Mouse (Mus musculus) limb, embryonic 12.5 days (tissue): ENCODE data around the gene Ngb. TPM values are rescaled to one million over a fixed set of nuclear protein-coding genes. Genes with fewer than 3 reads are reported as not detected.

ENCODE experiments used
- ATAC-seq: fragments of 200-750 bp; cut with Nextera tagmentation; 2 replicates; pipeline ENCODE4 v1.8.0; 2017; ENCODE audit warnings: low read depth, moderate TSS enrichment; ENCODE audit not compliant: insufficient number of reproducible peaks, insufficient read depth, low FRiP score, low TSS enrichment
- H3K27ac ChIP-seq: fragments of 300-500 bp; sonication (generic); 2 replicates; pipeline ENCODE4 v1.5.1; 2016; ENCODE audit warnings: mild to moderate bottlenecking, moderate library complexity
- H3K27me3 ChIP-seq: fragments of 300-500 bp; sonication (generic); 2 replicates; pipeline ENCODE4 v1.6.1; 2016; ENCODE audit warnings: mild to moderate bottlenecking, moderate library complexity
- H3K36me3 ChIP-seq: fragments of 300-500 bp; sonication (generic); 2 replicates; pipeline ENCODE4 v1.6.1; 2016; ENCODE audit warnings: mild to moderate bottlenecking, moderate library complexity
- H3K4me1 ChIP-seq: fragments of 300-500 bp; sonication (generic); replicated peaks from 2 replicates; pipeline ENCODE4 v1.6.1; 2016
- H3K4me2 ChIP-seq: fragments of 300-500 bp; sonication (generic); 2 replicates; pipeline ENCODE4 v1.6.1; 2016; ENCODE audit warnings: mild to moderate bottlenecking, moderate library complexity
- H3K4me3 ChIP-seq: fragments of 300-500 bp; sonication (generic); replicated peaks from 2 replicates; pipeline ENCODE4 v1.5.1; 2016; ENCODE audit warnings: mild to moderate bottlenecking
- H3K9ac ChIP-seq: fragments of 300-500 bp; sonication (generic); replicated peaks from 2 replicates; pipeline ENCODE4 v1.6.1; 2016; ENCODE audit warnings: mild to moderate bottlenecking, moderate library complexity
- H3K9me3 ChIP-seq: fragments of 300-500 bp; sonication (generic); 2 replicates; pipeline ENCODE4 v1.6.1; 2016; ENCODE audit warnings: mild to moderate bottlenecking, moderate library complexity
- WGBS: fragments of 180-500 bp; shearing (Covaris S2); methylation state at CpG from one replicate; pipeline ENCODE4 v1.1.7; 2016; 5-methylcytosine and 5-hydroxymethylcytosine counted together
- polyA plus RNA-seq: library from polyadenylated mRNA; unstranded; fragments of >200 nt; fragmentation: Nextera tagmentation; extraction: Ambion mirVana; gene quantifications from 2 replicates; pipeline ENCODE4 v1.2.1, GENCODE M21; 2016

Ngb gene
- 0.26 and 0.41 TPM in 2 replicates for polyA plus RNA-seq

- H3K36me3 ChIP-seq, result no peaks in the 10 kb centered on the region
- ATAC-seq, result no peak
- no peaks in the 10 kb centered on the region for H3K9me3 ChIP-seq
- H3K27me3 ChIP-seq, result peaks cover 66% of the 10 kb centered on the region
- peak within 1 kb of the TSS; percentile 61 for H3K4me2 ChIP-seq
- peak within 1 kb of the TSS; percentile 34 for H3K4me3 ChIP-seq
- H3K27ac ChIP-seq, result no peak within 1 kb of the TSS
- WGBS, result 3% methylated on average over 32 of the region's 32 CpGs
- peaks cover 12% of the 10 kb centered on the region for H3K4me1 ChIP-seq
- peak within 1 kb of the TSS; percentile 31 for H3K9ac ChIP-seq
Observed at GRCm38 (mm10) chr12:87102165-87102631, at the start of gene Ngb. Gene Ngb, minus strand, starts transcription at chr12:87102539.

GRCm38 (mm10) chr12:87149471-87149870, 47.1 kb upstream of the Ngb start:
- Histone ChIP-seq H3K9me3 (peaks cover 6% of the 10 kb centered on the region; the same call in 1 of the 2 replicates), H3K27ac (no peak overlapping the region), H3K9ac (no peak overlapping the region), H3K27me3 (no peaks in the 10 kb centered on the region), H3K4me1 (peaks cover 15% of the 10 kb centered on the region), H3K4me3 (no peak overlapping the region), H3K36me3 (peaks cover 8% of the 10 kb centered on the region; the same call in 1 of the 2 replicates), H3K4me2 (no peak overlapping the region)
- 97% methylated on average over 5 of the region's 5 CpGs for WGBS
- ATAC-seq, result no peak

- H3K9ac ChIP-seq, result peak overlapping the region; percentile 54
- no peaks in the 10 kb centered on the region for H3K27me3 ChIP-seq
- WGBS, result 18% methylated on average over 15 of the region's 15 CpGs
- peaks cover 6% of the 10 kb centered on the region; the same call in 1 of the 2 replicates for H3K9me3 ChIP-seq
- H3K4me2 ChIP-seq, result peak overlapping the region; percentile 73
- H3K4me3 ChIP-seq, result peak overlapping the region; percentile 82
- peak overlapping the region; percentile 97 for H3K27ac ChIP-seq
- H3K4me1 ChIP-seq, result peaks cover 15% of the 10 kb centered on the region
- no peak for ATAC-seq
- peaks cover 8% of the 10 kb centered on the region; the same call in 1 of the 2 replicates for H3K36me3 ChIP-seq
Observed at GRCm38 (mm10) chr12:87148136-87148535, 45.8 kb upstream of the Ngb start.

- peaks cover 3% of the 10 kb centered on the region; the same call in 1 of the 2 replicates for H3K9me3 ChIP-seq
- under 1% methylated on average over 60 of the region's 61 CpGs for WGBS
- H3K36me3 ChIP-seq, result peaks cover 8% of the 10 kb centered on the region; the same call in 1 of the 2 replicates
- peak; percentile 97 for ATAC-seq
- peak within 1 kb of the TSS; percentile 54 for H3K9ac ChIP-seq
- H3K27me3 ChIP-seq, result no peaks in the 10 kb centered on the region
- peak within 1 kb of the TSS; percentile 73 for H3K4me2 ChIP-seq
- peak within 1 kb of the TSS; percentile 82 for H3K4me3 ChIP-seq
- H3K4me1 ChIP-seq, result peaks cover 15% of the 10 kb centered on the region
- peak within 1 kb of the TSS; percentile 97 for H3K27ac ChIP-seq
Observed at GRCm38 (mm10) chr12:87147395-87148089, 45.2 kb upstream of the Ngb start, which contains the start of gene Pomt2. Gene Pomt2, minus strand, starts transcription at chr12:87147968.

- peak within 1 kb of the TSS; percentile 82 for H3K4me3 ChIP-seq
- peak within 1 kb of the TSS; percentile 97 for H3K27ac ChIP-seq
- under 1% methylated on average over 27 of the region's 27 CpGs for WGBS
- H3K9me3 ChIP-seq, result no peaks in the 10 kb centered on the region
- peaks cover 15% of the 10 kb centered on the region for H3K4me1 ChIP-seq
- peak within 1 kb of the TSS; percentile 54 for H3K9ac ChIP-seq
- H3K36me3 ChIP-seq, result peaks cover 8% of the 10 kb centered on the region; the same call in 1 of the 2 replicates
- peak within 1 kb of the TSS; percentile 73 for H3K4me2 ChIP-seq
- no peaks in the 10 kb centered on the region for H3K27me3 ChIP-seq
- peak; percentile 86 for ATAC-seq
Observed at GRCm38 (mm10) chr12:87146966-87147365, 44.6 kb upstream of the Ngb start, which contains the start of gene Gstz1. Gene Gstz1, plus strand, starts transcription at chr12:87147165.

GRCm38 (mm10) chr12:87142156-87142555, 39.8 kb upstream of the Ngb start:
- peaks cover 9% of the 10 kb centered on the region; the same call in 1 of the 2 replicates for H3K36me3 ChIP-seq
- no peaks in the 10 kb centered on the region for H3K27me3 ChIP-seq
- no peak for ATAC-seq
- 69% methylated on average over 2 of the region's 2 CpGs for WGBS
- H3K9ac ChIP-seq, result no peak overlapping the region
- H3K9me3 ChIP-seq, result no peaks in the 10 kb centered on the region
- H3K4me2 ChIP-seq, result no peak overlapping the region
- no peak overlapping the region for H3K27ac ChIP-seq
- no peak overlapping the region for H3K4me3 ChIP-seq
- H3K4me1 ChIP-seq, result peaks cover 8% of the 10 kb centered on the region

- Histone ChIP-seq H3K27ac (no peak overlapping the region), H3K36me3 (peaks cover 36% of the 10 kb centered on the region; the same call in 1 of the 2 replicates), H3K9ac (no peak overlapping the region), H3K4me1 (no peaks in the 10 kb centered on the region), H3K27me3 (no peaks in the 10 kb centered on the region), H3K4me2 (no peak overlapping the region), H3K9me3 (no peaks in the 10 kb centered on the region), H3K4me3 (no peak overlapping the region)
- 62% methylated on average over 2 of the region's 2 CpGs for WGBS
- ATAC-seq, result no peak
Observed at GRCm38 (mm10) chr12:87138768-87139167, 36.4 kb upstream of the Ngb start.

- no peak overlapping the region for H3K4me3 ChIP-seq
- H3K27me3 ChIP-seq, result no peaks in the 10 kb centered on the region
- H3K4me1 ChIP-seq, result no peaks in the 10 kb centered on the region
- WGBS, result 93% methylated on average over 2 of the region's 2 CpGs
- H3K27ac ChIP-seq, result 0 out of 2 replicates have a peak overlapping the region, but pooled peaks have one; percentile 17
- H3K9me3 ChIP-seq, result no peaks in the 10 kb centered on the region
- H3K36me3 ChIP-seq, result peaks cover 39% of the 10 kb centered on the region
- no peak for ATAC-seq
- H3K4me2 ChIP-seq, result no peak overlapping the region
- no peak overlapping the region for H3K9ac ChIP-seq
Observed at GRCm38 (mm10) chr12:87138342-87138701, 36.0 kb upstream of the Ngb start.

- 90% methylated on average over 15 of the region's 15 CpGs for WGBS
- Histone ChIP-seq H3K9me3 (no peaks in the 10 kb centered on the region), H3K4me1 (no peaks in the 10 kb centered on the region), H3K27ac (0 out of 2 replicates have a peak overlapping the region, but pooled peaks have one; percentile 17), H3K4me2 (no peak overlapping the region), H3K4me3 (no peak overlapping the region), H3K36me3 (peaks cover 41% of the 10 kb centered on the region), H3K27me3 (no peaks in the 10 kb centered on the region), H3K9ac (no peak overlapping the region)
- ATAC-seq, result no peak
Observed at GRCm38 (mm10) chr12:87137439-87138341, 35.4 kb upstream of the Ngb start.

- no peak overlapping the region for H3K27ac ChIP-seq
- ATAC-seq, result no peak
- H3K4me1 ChIP-seq, result no peaks in the 10 kb centered on the region
- H3K27me3 ChIP-seq, result no peaks in the 10 kb centered on the region
- H3K9ac ChIP-seq, result no peak overlapping the region
- peaks cover 64% of the 10 kb centered on the region for H3K36me3 ChIP-seq
- 95% methylated on average over 9 of the region's 9 CpGs for WGBS
- no peak overlapping the region for H3K4me3 ChIP-seq
- no peaks in the 10 kb centered on the region for H3K9me3 ChIP-seq
- no peak overlapping the region for H3K4me2 ChIP-seq
Observed at GRCm38 (mm10) chr12:87132784-87133183, 30.4 kb upstream of the Ngb start.

- Histone ChIP-seq H3K4me3 (no peak overlapping the region), H3K9me3 (no peaks in the 10 kb centered on the region), H3K27me3 (no peaks in the 10 kb centered on the region), H3K9ac (no peak overlapping the region), H3K27ac (no peak overlapping the region), H3K36me3 (peaks cover 59% of the 10 kb centered on the region), H3K4me2 (no peak overlapping the region), H3K4me1 (no peaks in the 10 kb centered on the region)
- 93% methylated on average over 6 of the region's 6 CpGs for WGBS
- ATAC-seq, result no peak
Observed at GRCm38 (mm10) chr12:87132210-87132609, 29.9 kb upstream of the Ngb start.
